Mouse (Mus musculus): Measurements from ENCODE around the gene Ptrh1. TPM values are rescaled to one million over a fixed set of nuclear protein-coding genes. Genes with fewer than 3 reads are reported as not detected.

Ptrh1 gene
- polyA plus RNA-seq, 2 experiments: 1.7 to 1.9 TPM

- H3K27ac ChIP-seq: no peak overlapping the region
- no peaks in the 10 kb centered on the region for H3K27me3 ChIP-seq (ENCODE audit: control insufficient read depth, insufficient read depth, low read length)
- H3K4me1 ChIP-seq (replicated peaks; ENCODE audit: control insufficient read depth in 2 of 2, insufficient read depth in 2 of 2, low read length in 1 of 2): no peaks in the 10 kb centered on the region
- no peak overlapping the region for H3K4me2 ChIP-seq (ENCODE audit: low read depth)
- no peak for DNase-seq (ENCODE audit: low read depth in 3 of 3, low spot score in 3 of 3)
- no peak for ATAC-seq (ENCODE audit: insufficient read depth)
- H3K4me3 ChIP-seq (ENCODE audit: insufficient read depth in 1 of 2, low read depth in 2 of 2, low read length in 2 of 2): no peak overlapping the region
- H3K9ac ChIP-seq (replicated peaks): no peak overlapping the region
- 50% methylated on average over 2 of the region's 2 CpGs for WGBS (ENCODE audit: insufficient replicate concordance)
- no peaks in the 10 kb centered on the region for H3K36me3 ChIP-seq (replicated peaks; ENCODE audit: control insufficient read depth, insufficient read depth, low read depth)
- no peaks in the 10 kb centered on the region for H3K9me3 ChIP-seq (ENCODE audit: control insufficient read depth, low read length)
- TF ChIP-seq EP300 (IDR thresholded peaks at IDR 0.05; ENCODE audit: low read depth) (no peak), CTCF (IDR thresholded peaks at IDR 0.05; ENCODE audit: low read depth) (no peak)
Measured at GRCm38 (mm10) chr2:32788581-32788980, 13.0 kb downstream of the Ptrh1 start.

GRCm38 (mm10) chr2:32791297-32791696 lies 15.7 kb downstream of the Ptrh1 start:
- H3K4me3 ChIP-seq (ENCODE audit: insufficient read depth in 1 of 2, low read depth in 2 of 2, low read length in 2 of 2): no peak overlapping the region
- no peaks in the 10 kb centered on the region for H3K27me3 ChIP-seq (ENCODE audit: control insufficient read depth, insufficient read depth, low read length)
- no peak for TF ChIP-seq EP300 (IDR thresholded peaks at IDR 0.05; ENCODE audit: low read depth)
- TF ChIP-seq CTCF (IDR thresholded peaks at IDR 0.05; ENCODE audit: low read depth): no peak
- WGBS (ENCODE audit: insufficient replicate concordance): 67% methylated on average over 6 of the region's 6 CpGs
- no peak overlapping the region for H3K4me2 ChIP-seq (ENCODE audit: low read depth)
- ATAC-seq (ENCODE audit: insufficient read depth) (no peak), DNase-seq (ENCODE audit: low read depth in 3 of 3, low spot score in 3 of 3) (no peak)
- H3K27ac ChIP-seq: no peak overlapping the region
- no peak overlapping the region for H3K9ac ChIP-seq (replicated peaks)
- no peaks in the 10 kb centered on the region for H3K4me1 ChIP-seq (replicated peaks; ENCODE audit: control insufficient read depth in 2 of 2, insufficient read depth in 2 of 2, low read length in 1 of 2)
- H3K9me3 ChIP-seq (ENCODE audit: control insufficient read depth, low read length): no peaks in the 10 kb centered on the region
- H3K36me3 ChIP-seq (replicated peaks; ENCODE audit: control insufficient read depth, insufficient read depth, low read depth): no peaks in the 10 kb centered on the region

- H3K27ac ChIP-seq: no peak overlapping the region
- TF ChIP-seq CTCF (IDR thresholded peaks at IDR 0.05; ENCODE audit: low read depth): no peak
- TF ChIP-seq EP300 (IDR thresholded peaks at IDR 0.05; ENCODE audit: low read depth): no peak
- H3K4me1 ChIP-seq (replicated peaks; ENCODE audit: control insufficient read depth in 2 of 2, insufficient read depth in 2 of 2, low read length in 1 of 2): no peaks in the 10 kb centered on the region
- no peaks in the 10 kb centered on the region for H3K27me3 ChIP-seq (ENCODE audit: control insufficient read depth, insufficient read depth, low read length)
- WGBS (ENCODE audit: insufficient replicate concordance): 80% methylated on average over 13 of the region's 13 CpGs
- H3K9ac ChIP-seq (replicated peaks): no peak overlapping the region
- H3K4me3 ChIP-seq (ENCODE audit: insufficient read depth in 1 of 2, low read depth in 2 of 2, low read length in 2 of 2): no peak overlapping the region
- no peak for DNase-seq (ENCODE audit: low read depth in 3 of 3, low spot score in 3 of 3)
- H3K4me2 ChIP-seq (ENCODE audit: low read depth): no peak overlapping the region
- ATAC-seq (ENCODE audit: insufficient read depth): no peak
- H3K36me3 ChIP-seq (replicated peaks; ENCODE audit: control insufficient read depth, insufficient read depth, low read depth): no peaks in the 10 kb centered on the region
- H3K9me3 ChIP-seq (ENCODE audit: control insufficient read depth, low read length): no peaks in the 10 kb centered on the region
Measured at GRCm38 (mm10) chr2:32795748-32796418, 20.3 kb downstream of the Ptrh1 start.

- Histone ChIP-seq H3K4me2 (ENCODE audit: low read depth) (no peak overlapping the region), H3K9me3 (ENCODE audit: control insufficient read depth, low read length) (no peaks in the 10 kb centered on the region), H3K27me3 (ENCODE audit: control insufficient read depth, insufficient read depth, low read length) (no peaks in the 10 kb centered on the region), H3K4me3 (ENCODE audit: insufficient read depth in 1 of 2, low read depth in 2 of 2, low read length in 2 of 2) (no peak overlapping the region), H3K4me1 (replicated peaks; ENCODE audit: control insufficient read depth in 2 of 2, insufficient read depth in 2 of 2, low read length in 1 of 2) (no peaks in the 10 kb centered on the region), H3K36me3 (replicated peaks; ENCODE audit: control insufficient read depth, insufficient read depth, low read depth) (no peaks in the 10 kb centered on the region), H3K9ac (replicated peaks) (no peak overlapping the region), H3K27ac (no peak overlapping the region)
- no peak for ATAC-seq (ENCODE audit: insufficient read depth)
- no peak for TF ChIP-seq CTCF (IDR thresholded peaks at IDR 0.05; ENCODE audit: low read depth)
- no peak for TF ChIP-seq EP300 (IDR thresholded peaks at IDR 0.05; ENCODE audit: low read depth)
- WGBS (ENCODE audit: insufficient replicate concordance): 48% methylated on average over 10 of the region's 10 CpGs
- no peak for DNase-seq (ENCODE audit: low read depth in 3 of 3, low spot score in 3 of 3)
Measured at GRCm38 (mm10) chr2:32798251-32798962, 22.8 kb downstream of the Ptrh1 start.

- peaks cover 0 to 2% of the 10 kb centered on the region in 2 experiments; a peak in 1 of 4 replicates for H3K4me1 ChIP-seq (replicated peaks; ENCODE audit: control insufficient read depth in 2 of 2, insufficient read depth in 2 of 2, low read length in 1 of 2)
- no peaks in the 10 kb centered on the region for H3K36me3 ChIP-seq (replicated peaks; ENCODE audit: control insufficient read depth, insufficient read depth, low read depth)
- no peak overlapping the region for H3K4me2 ChIP-seq (ENCODE audit: low read depth)
- WGBS (ENCODE audit: insufficient replicate concordance): 81% methylated on average over 14 of the region's 14 CpGs
- no peaks in the 10 kb centered on the region for H3K9me3 ChIP-seq (ENCODE audit: control insufficient read depth, low read length)
- no peak overlapping the region for H3K27ac ChIP-seq
- no peak overlapping the region for H3K4me3 ChIP-seq (ENCODE audit: insufficient read depth in 1 of 2, low read depth in 2 of 2, low read length in 2 of 2)
- DNase-seq (ENCODE audit: low read depth in 3 of 3, low spot score in 3 of 3) (no peak), ATAC-seq (ENCODE audit: insufficient read depth) (no peak)
- H3K9ac ChIP-seq (replicated peaks): no peak overlapping the region
- no peak for TF ChIP-seq EP300 (IDR thresholded peaks at IDR 0.05; ENCODE audit: low read depth)
- TF ChIP-seq CTCF (IDR thresholded peaks at IDR 0.05; ENCODE audit: low read depth): no peak
- H3K27me3 ChIP-seq (ENCODE audit: control insufficient read depth, insufficient read depth, low read length): no peaks in the 10 kb centered on the region
Measured at GRCm38 (mm10) chr2:32808816-32809566, 33.4 kb downstream of the Ptrh1 start.

Data from liver, embryonic 14.5 days (tissue).